Mouse (Mus musculus) embryonic fibroblast, embryonic 13.5 days (primary cell): ENCODE measurements at regions not wholly inside any gene's neighbourhood (a gene's known extent, or its start where the extent isn't known, plus 50 kb on each side); places are given as distances from the start of the nearest gene placed in this dataset.

Experiments used
- CTCF ChIP-seq: IDR thresholded peaks from 2 replicates; pipeline ENCODE4 v1.5.1; 2011; ENCODE audit warnings: mild to moderate bottlenecking, control low read depth, low read length, moderate library complexity, borderline replicate concordance; ENCODE audit not compliant: insufficient read depth
- POLR2A ChIP-seq: IDR thresholded peaks from 2 replicates; pipeline ENCODE4 v1.6.1; 2011; ENCODE audit warnings: low read depth, mild to moderate bottlenecking, control low read depth, low read length, moderate library complexity

- TF ChIP-seq CTCF (no peak), POLR2A (no peak)
Measured at GRCm38 (mm10) chr10:21454153-21454552, 77.1 kb downstream of the Aldh8a1 start.
